Mouse (Mus musculus): ENCODE results near the gene Mettl2. TPM values are rescaled to one million over a fixed set of nuclear protein-coding genes. Genes with fewer than 3 reads are reported as not detected.

Mettl2 gene
- 21.2 TPM for polyA plus RNA-seq (2014; fragmentation: Illumina TruSeq; extraction: RNeasy Lipid Tissue Mini Kit (QIAGEN cat#74804); ENCODE audit: low read depth, low replicate concordance)

DNA sequence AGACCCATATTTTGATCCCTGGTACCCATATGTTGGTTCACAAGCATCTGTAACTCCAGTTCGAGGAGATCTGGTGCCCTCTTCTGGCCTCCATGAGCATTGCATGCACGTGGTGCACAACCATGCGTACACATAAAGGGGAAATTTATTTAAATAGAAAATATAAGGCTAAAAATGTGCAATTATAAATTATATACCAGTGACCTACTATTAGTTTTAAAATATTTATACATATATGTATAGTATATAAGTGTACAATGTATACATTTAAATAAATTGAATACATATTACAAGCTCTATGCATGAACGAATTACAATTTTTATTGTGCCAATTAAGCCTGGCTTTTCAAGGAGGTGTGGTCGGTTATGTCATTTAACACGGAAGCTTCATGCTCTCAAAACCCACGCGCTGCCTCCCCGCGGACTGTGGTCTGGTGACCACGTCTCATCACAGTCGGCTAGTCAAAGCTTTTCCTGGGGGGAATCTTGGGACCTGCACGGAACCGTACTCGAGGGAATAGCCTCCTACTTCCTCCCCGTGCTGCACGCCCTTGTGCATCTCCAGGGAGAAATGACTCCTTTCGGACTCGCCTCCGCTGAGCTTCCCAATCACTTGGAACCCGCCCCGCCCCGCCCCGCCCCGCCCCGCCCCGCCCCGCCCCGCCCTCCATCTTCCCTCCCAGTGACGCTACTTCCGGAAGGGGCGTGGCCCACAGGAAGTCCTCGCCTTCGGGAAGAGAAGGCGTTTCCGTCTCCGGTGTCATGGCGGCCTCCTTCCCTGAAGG is at the start of gene Mettl2:
Gene Mettl2, plus strand, starts transcription at position 691 of the 785 bp plus-strand sequence.

DNA sequence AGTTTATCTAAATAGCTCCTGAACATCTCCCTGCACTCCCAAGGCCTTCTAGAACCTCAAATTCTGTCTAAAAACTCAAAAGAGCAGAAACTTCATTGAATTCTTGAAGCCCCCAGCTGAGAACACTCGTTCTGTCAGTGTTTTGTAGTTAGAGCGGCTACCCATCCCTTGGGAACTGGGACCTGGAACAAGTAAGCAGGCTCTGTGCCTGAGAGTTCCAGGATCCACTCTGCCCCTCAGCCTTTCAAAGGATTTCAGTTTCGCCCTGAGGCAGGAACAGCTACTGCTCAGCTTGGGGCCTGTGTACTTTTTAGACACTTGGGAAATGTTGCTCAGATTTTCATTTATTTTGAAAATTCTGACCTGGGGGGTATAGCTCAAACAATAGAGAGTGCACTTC is 20.4 kb downstream of the Mettl2 start, which contains the start of gene Gm10842:
Gene Gm10842, plus strand, starts transcription at position 301 of the 400 bp plus-strand sequence.

DNA sequence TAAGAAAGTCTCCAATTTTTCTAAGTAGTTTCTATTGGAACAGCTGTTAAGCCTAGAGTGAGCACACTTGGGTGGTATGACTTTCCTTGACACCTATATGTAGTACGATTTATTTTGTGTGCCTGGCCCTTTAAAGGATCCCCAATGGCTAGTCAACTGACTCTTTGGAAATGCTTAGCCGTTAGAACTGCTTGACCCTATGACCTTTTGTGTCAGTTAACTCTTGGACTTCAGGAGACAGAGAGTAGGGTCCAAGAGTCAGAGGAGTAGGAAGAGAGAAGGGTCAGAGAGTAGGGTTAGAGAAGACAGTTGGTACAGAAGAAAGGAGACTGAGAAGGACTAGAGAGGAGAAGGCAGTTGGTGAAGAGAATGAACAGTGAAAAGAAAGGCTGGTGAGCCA is 52.3 kb downstream of the Mettl2 start, which contains the start of gene Tlk2:
Gene Tlk2, plus strand, starts transcription at position 292 of the 400 bp plus-strand sequence.

Other genes starting within 250 kb of the Mettl2 start
- gene Efcab3, start 62.8 kb upstream of the Mettl2 start, polyA plus RNA-seq (2014; fragmentation: Illumina TruSeq; extraction: RNeasy Lipid Tissue Mini Kit (QIAGEN cat#74804); ENCODE audit: low read depth, low replicate concordance): not detected
- not detected for gene Gm10842, start 20.5 kb downstream of the Mettl2 start, polyA plus RNA-seq (2014; fragmentation: Illumina TruSeq; extraction: RNeasy Lipid Tissue Mini Kit (QIAGEN cat#74804); ENCODE audit: low read depth, low replicate concordance)
- gene Tlk2, start 52.4 kb downstream of the Mettl2 start, polyA plus RNA-seq (2014; fragmentation: Illumina TruSeq; extraction: RNeasy Lipid Tissue Mini Kit (QIAGEN cat#74804); ENCODE audit: low read depth, low replicate concordance): 99.4 TPM
- gene Mrc2, start 166.2 kb downstream of the Mettl2 start, polyA plus RNA-seq (2014; fragmentation: Illumina TruSeq; extraction: RNeasy Lipid Tissue Mini Kit (QIAGEN cat#74804); ENCODE audit: low read depth, low replicate concordance): 0.32 TPM